Mouse (Mus musculus) limb, embryonic 14.5 days (tissue): ENCODE results near the gene Krt12. TPM values are rescaled to one million over a fixed set of nuclear protein-coding genes. Genes with fewer than 3 reads are reported as not detected.

Source experiments
- ATAC-seq: fragments of 200-750 bp; cut with Nextera tagmentation; 2 replicates; pipeline ENCODE4 v1.8.0; 2017; ENCODE audit warnings: low read depth, moderate number of reproducible peaks, moderate TSS enrichment; ENCODE audit not compliant: low FRiP score
- DNase-seq: peaks from one replicate; pipeline ENCODE4 v3.0.0-alpha.2; 2015; ENCODE audit warnings: low spot score
- H3K27ac ChIP-seq: fragments of 300-500 bp; sonication (generic); replicated peaks from 2 replicates; pipeline ENCODE4 v1.5.1; 2014; ENCODE audit warnings: low read depth, mild to moderate bottlenecking, low read length, moderate library complexity, mixed read lengths
- H3K27me3 ChIP-seq: fragments of 300-500 bp; sonication (generic); 2 replicates; pipeline ENCODE4 v1.6.1; 2014; ENCODE audit warnings: low read length, mixed read lengths; ENCODE audit not compliant: control insufficient read depth, insufficient read depth
- H3K36me3 ChIP-seq: fragments of 300-500 bp; sonication (generic); 2 replicates; pipeline ENCODE4 v1.6.1; 2014; ENCODE audit warnings: mild to moderate bottlenecking, low read length, moderate library complexity, mixed read lengths; ENCODE audit not compliant: control insufficient read depth, insufficient read depth
- H3K4me1 ChIP-seq: fragments of 300-500 bp; sonication (generic); 2 replicates; pipeline ENCODE4 v1.6.1; 2014; ENCODE audit warnings: antibody characterized with exemption, low read length, mixed read lengths; ENCODE audit not compliant: control insufficient read depth, insufficient read depth
- H3K4me2 ChIP-seq: fragments of 300-500 bp; sonication (generic); replicated peaks from 2 replicates; pipeline ENCODE4 v1.6.1; 2014; ENCODE audit warnings: low read depth, mild to moderate bottlenecking, low read length, moderate library complexity; ENCODE audit not compliant: severe bottlenecking
- H3K4me3 ChIP-seq: fragments of 300-500 bp; sonication (generic); replicated peaks from 2 replicates; pipeline ENCODE4 v1.5.1; 2014; ENCODE audit warnings: low read length
- H3K9ac ChIP-seq: fragments of 300-500 bp; sonication (generic); 2 replicates; pipeline ENCODE4 v1.6.1; 2014; ENCODE audit warnings: mild to moderate bottlenecking, low read depth, low read length, moderate library complexity; ENCODE audit not compliant: severe bottlenecking
- H3K9me3 ChIP-seq: fragments of 300-500 bp; sonication (generic); 2 replicates; pipeline ENCODE4 v1.6.1; 2016; ENCODE audit warnings: low read length; ENCODE audit not compliant: control insufficient read depth
- POLR2A ChIP-seq: fragments of 200-500 bp; IDR thresholded peaks from 2 replicates; pipeline ENCODE4 v1.8.0; 2012; ENCODE audit warnings: inconsistent platforms, mild to moderate bottlenecking, moderate library complexity, borderline replicate concordance; ENCODE audit not compliant: insufficient read depth, insufficient read length; ENCODE audit errors: extremely low read depth
- WGBS: fragments of 180-500 bp; shearing (Covaris S2); extraction: QIAGEN DNeasy Blood & Tissue Kit; methylation state at CpG from one replicate; pipeline ENCODE4 v1.1.7; 2014; 5-methylcytosine and 5-hydroxymethylcytosine counted together
- polyA plus RNA-seq, 2 experiments: library from polyadenylated mRNA; depleted of rRNA in 1 of 2; stranded (reverse) in 1 of 2; unstranded in 1 of 2; fragments of >200 nt; fragmentation: Nextera tagmentation in 1 of 2; extraction: Ambion mirVana in 1 of 2; gene quantifications; 2 replicates each; pipeline versions ENCODE4 v1.2.1 to v1.2.3; 2012 to 2014

Gene Krt12
- polyA plus RNA-seq, 2 experiments, result 0.03 TPM; not detected in 1

DNA sequence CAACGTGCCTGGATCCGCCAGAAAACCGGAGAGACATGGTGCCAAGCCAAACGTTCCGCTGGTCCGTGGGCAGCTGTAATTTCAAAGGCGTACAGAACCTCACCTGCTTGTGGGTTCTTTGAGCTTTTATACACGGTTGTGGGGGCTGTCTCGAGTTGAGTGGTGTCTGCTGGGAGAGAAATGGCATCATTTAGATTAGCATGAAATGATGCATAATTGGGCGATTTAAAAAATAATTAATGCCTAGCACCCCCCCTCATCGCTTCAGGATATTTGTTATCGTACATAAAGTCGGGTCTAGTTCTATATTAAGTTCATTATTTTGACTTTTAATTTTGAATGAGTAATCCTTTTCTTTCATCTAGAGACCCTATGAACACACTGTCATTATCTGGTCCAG lies 47.3 kb downstream of the Krt12 start, which contains the start of gene Krt28:
TSS of gene Krt28 (minus strand) at position 101 of the 400 bp plus-strand sequence.
- no peak within 1 kb of the TSS for H3K9ac ChIP-seq
- no peak within 1 kb of the TSS for H3K4me2 ChIP-seq
- H3K4me1 ChIP-seq, result no peaks in the 10 kb centered on the region
- no peak for ATAC-seq
- 77% methylated on average over 13 of the region's 13 CpGs for WGBS
- DNase-seq, result no peak
- no peaks in the 10 kb centered on the region for H3K36me3 ChIP-seq
- H3K27me3 ChIP-seq, result no peaks in the 10 kb centered on the region
- H3K9me3 ChIP-seq, result no peaks in the 10 kb centered on the region
- no peak within 1 kb of the TSS for H3K27ac ChIP-seq
- TF ChIP-seq POLR2A, result no peak
- H3K4me3 ChIP-seq, result no peak within 1 kb of the TSS

DNA sequence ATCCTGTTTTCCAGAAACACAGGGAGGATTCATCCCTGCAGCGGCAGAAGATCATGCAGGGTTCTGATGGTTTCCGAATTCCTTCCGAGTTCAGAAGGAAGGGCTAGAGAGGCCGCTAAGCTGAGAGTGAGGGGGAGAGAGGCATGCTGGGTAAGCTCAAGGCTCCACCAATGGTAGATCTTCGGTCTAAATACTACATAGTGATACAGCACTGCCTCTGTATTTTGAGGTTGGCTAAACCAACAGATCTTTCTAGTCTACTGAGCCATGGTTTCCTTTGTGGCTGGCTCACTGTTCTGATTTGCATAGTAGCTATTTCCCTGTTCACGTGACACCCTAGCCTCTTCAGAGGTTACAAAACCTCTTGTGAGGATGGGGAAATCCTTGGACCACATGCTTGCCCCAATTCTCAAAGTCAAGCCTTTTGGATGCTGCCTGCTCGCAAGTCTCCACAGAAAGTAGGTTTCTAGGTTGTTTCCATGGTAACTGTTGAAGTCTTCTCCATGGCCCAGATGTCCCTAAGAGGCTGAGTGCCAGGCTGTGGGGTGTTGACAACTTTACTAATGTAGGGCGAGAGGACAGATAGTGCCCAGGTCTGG lies 52.1 kb downstream of the Krt12 start:
- TF ChIP-seq POLR2A, result no peak
- H3K9ac ChIP-seq, result no peak overlapping the region
- no peaks in the 10 kb centered on the region for H3K4me1 ChIP-seq
- H3K4me3 ChIP-seq, result no peak overlapping the region
- no peaks in the 10 kb centered on the region for H3K27me3 ChIP-seq
- WGBS, result 83% methylated on average over 8 of the region's 8 CpGs
- DNase-seq (no peak), ATAC-seq (no peak)
- no peaks in the 10 kb centered on the region for H3K36me3 ChIP-seq
- no peak overlapping the region for H3K4me2 ChIP-seq
- no peak overlapping the region for H3K27ac ChIP-seq
- no peaks in the 10 kb centered on the region for H3K9me3 ChIP-seq

GRCm38 (mm10) chr11:99369229-99369628 lies 52.8 kb downstream of the Krt12 start:
- no peak overlapping the region for H3K9ac ChIP-seq
- DNase-seq, result peak; percentile 12
- no peak overlapping the region for H3K27ac ChIP-seq
- H3K4me2 ChIP-seq, result no peak overlapping the region
- H3K9me3 ChIP-seq, result no peaks in the 10 kb centered on the region
- TF ChIP-seq POLR2A, result no peak
- no peak for ATAC-seq
- no peaks in the 10 kb centered on the region for H3K27me3 ChIP-seq
- 8% methylated on average over 3 of the region's 3 CpGs for whole genome bisulfite sequencing
- no peaks in the 10 kb centered on the region for H3K36me3 ChIP-seq
- no peak overlapping the region for H3K4me3 ChIP-seq
- no peaks in the 10 kb centered on the region for H3K4me1 ChIP-seq

- H3K27ac ChIP-seq, result no peak overlapping the region
- no peaks in the 10 kb centered on the region for H3K27me3 ChIP-seq
- no peaks in the 10 kb centered on the region for H3K4me1 ChIP-seq
- ATAC-seq (no peak), DNase-seq (no peak)
- 49% methylated on average over 10 of the region's 10 CpGs for WGBS
- no peak overlapping the region for H3K9ac ChIP-seq
- TF ChIP-seq POLR2A, result no peak
- no peaks in the 10 kb centered on the region for H3K9me3 ChIP-seq
- no peak overlapping the region for H3K4me2 ChIP-seq
- no peak overlapping the region for H3K4me3 ChIP-seq
- H3K36me3 ChIP-seq, result no peaks in the 10 kb centered on the region
These were observed 55.3 kb downstream of the Krt12 start for GRCm38 (mm10) chr11:99366791-99367190.

Other genes starting within 250 kb of the Krt12 start
- gene Smarce1, start 191.2 kb downstream of the Krt12 start, polyA plus RNA-seq (2012; rRNA removed), result 106 and 180 TPM in 2 replicates
- gene Smarce1, start 191.2 kb downstream of the Krt12 start, polyA plus RNA-seq (2014; fragmentation: Nextera tagmentation; extraction: Ambion mirVana), result 154 and 166 TPM in 2 replicates
- gene Krt222, start 178.2 kb downstream of the Krt12 start, polyA plus RNA-seq (2012; rRNA removed), result 0.06 and 0.10 TPM in 2 replicates
- gene Krt222, start 178.2 kb downstream of the Krt12 start, polyA plus RNA-seq (2014; fragmentation: Nextera tagmentation; extraction: Ambion mirVana), result 0.06 and 0.36 TPM in 2 replicates
- 0.35 and 0.44 TPM in 2 replicates for gene Krt24, start 137.0 kb downstream of the Krt12 start, polyA plus RNA-seq (2012; rRNA removed)
- 0.35 TPM in 1 of 2 replicates, not detected in the other for gene Krt24, start 137.0 kb downstream of the Krt12 start, polyA plus RNA-seq (2014; fragmentation: Nextera tagmentation; extraction: Ambion mirVana)
- gene Krt25, start 99.3 kb downstream of the Krt12 start, polyA plus RNA-seq (2012; rRNA removed), result not detected in 2 replicates
- not detected in 2 replicates for gene Krt25, start 99.3 kb downstream of the Krt12 start, polyA plus RNA-seq (2014; fragmentation: Nextera tagmentation; extraction: Ambion mirVana)
- gene Krt26, start 84.3 kb downstream of the Krt12 start, polyA plus RNA-seq (2012; rRNA removed), result not detected in 2 replicates
- gene Krt26, start 84.3 kb downstream of the Krt12 start, polyA plus RNA-seq (2014; fragmentation: Nextera tagmentation; extraction: Ambion mirVana), result not detected in 2 replicates
- not detected in 2 replicates for gene Krt27, start 71.2 kb downstream of the Krt12 start, polyA plus RNA-seq (2012; rRNA removed)
- not detected in 2 replicates for gene Krt27, start 71.2 kb downstream of the Krt12 start, polyA plus RNA-seq (2014; fragmentation: Nextera tagmentation; extraction: Ambion mirVana)
- 0.16 and 0.22 TPM in 2 replicates for gene Krt28, start 47.4 kb downstream of the Krt12 start, polyA plus RNA-seq (2012; rRNA removed)
- gene Krt28, start 47.4 kb downstream of the Krt12 start, polyA plus RNA-seq (2014; fragmentation: Nextera tagmentation; extraction: Ambion mirVana), result 0.28 TPM in 1 of 2 replicates, not detected in the other
- gene Krt10, start 32.9 kb downstream of the Krt12 start, polyA plus RNA-seq (2012; rRNA removed), result 131 and 242 TPM in 2 replicates
- 119 and 176 TPM in 2 replicates for gene Krt10, start 32.9 kb downstream of the Krt12 start, polyA plus RNA-seq (2014; fragmentation: Nextera tagmentation; extraction: Ambion mirVana)
- gene Krt20, start 15.9 kb upstream of the Krt12 start, polyA plus RNA-seq (2012; rRNA removed), result 0.24 and 0.26 TPM in 2 replicates
- 0.26 and 0.37 TPM in 2 replicates for gene Krt20, start 15.9 kb upstream of the Krt12 start, polyA plus RNA-seq (2014; fragmentation: Nextera tagmentation; extraction: Ambion mirVana)
- gene Krt23, start 70.9 kb upstream of the Krt12 start, polyA plus RNA-seq (2012; rRNA removed), result 0.51 and 1.2 TPM in 2 replicates
- 2.7 and 3.7 TPM in 2 replicates for gene Krt23, start 70.9 kb upstream of the Krt12 start, polyA plus RNA-seq (2014; fragmentation: Nextera tagmentation; extraction: Ambion mirVana)
- not detected in 2 replicates for gene Krt39, start 99.1 kb upstream of the Krt12 start, polyA plus RNA-seq (2012; rRNA removed)
- not detected in 2 replicates for gene Krt39, start 99.1 kb upstream of the Krt12 start, polyA plus RNA-seq (2014; fragmentation: Nextera tagmentation; extraction: Ambion mirVana)
- not detected in 2 replicates for gene Krt40, start 120.9 kb upstream of the Krt12 start, polyA plus RNA-seq (2012; rRNA removed)
- gene Krt40, start 120.9 kb upstream of the Krt12 start, polyA plus RNA-seq (2014; fragmentation: Nextera tagmentation; extraction: Ambion mirVana), result not detected in 2 replicates
- 0.09 TPM in 1 of 2 replicates, not detected in the other for gene Krtap3-3, start 128.6 kb upstream of the Krt12 start, polyA plus RNA-seq (2012; rRNA removed)
- gene Krtap3-3, start 128.6 kb upstream of the Krt12 start, polyA plus RNA-seq (2014; fragmentation: Nextera tagmentation; extraction: Ambion mirVana), result not detected in 2 replicates
- gene Krtap3-2, start 134.6 kb upstream of the Krt12 start, polyA plus RNA-seq (2012; rRNA removed), result not detected in 2 replicates
- gene Krtap3-2, start 134.6 kb upstream of the Krt12 start, polyA plus RNA-seq (2014; fragmentation: Nextera tagmentation; extraction: Ambion mirVana), result not detected in 2 replicates
- not detected in 2 replicates for gene Gm11939, start 137.2 kb upstream of the Krt12 start, polyA plus RNA-seq (2012; rRNA removed)
- not detected in 2 replicates for gene Gm11939, start 137.2 kb upstream of the Krt12 start, polyA plus RNA-seq (2014; fragmentation: Nextera tagmentation; extraction: Ambion mirVana)
- not detected in 2 replicates for gene Krtap3-1, start 144.4 kb upstream of the Krt12 start, polyA plus RNA-seq (2012; rRNA removed)
- not detected in 2 replicates for gene Krtap3-1, start 144.4 kb upstream of the Krt12 start, polyA plus RNA-seq (2014; fragmentation: Nextera tagmentation; extraction: Ambion mirVana)
- not detected in 2 replicates for gene Krtap1-5, start 158.8 kb upstream of the Krt12 start, polyA plus RNA-seq (2012; rRNA removed)
- gene Krtap1-5, start 158.8 kb upstream of the Krt12 start, polyA plus RNA-seq (2014; fragmentation: Nextera tagmentation; extraction: Ambion mirVana), result not detected in 2 replicates
- gene Krtap1-4, start 161.4 kb upstream of the Krt12 start, polyA plus RNA-seq (2012; rRNA removed), result not detected in 2 replicates
- gene Krtap1-4, start 161.4 kb upstream of the Krt12 start, polyA plus RNA-seq (2014; fragmentation: Nextera tagmentation; extraction: Ambion mirVana), result not detected in 2 replicates
- not detected in 2 replicates for gene Krtap1-3, start 169.1 kb upstream of the Krt12 start, polyA plus RNA-seq (2012; rRNA removed)
- not detected in 2 replicates for gene Krtap1-3, start 169.1 kb upstream of the Krt12 start, polyA plus RNA-seq (2014; fragmentation: Nextera tagmentation; extraction: Ambion mirVana)
- gene Krtap9-3, start 175.8 kb upstream of the Krt12 start, polyA plus RNA-seq (2012; rRNA removed), result not detected in 2 replicates
- not detected in 2 replicates for gene Krtap9-3, start 175.8 kb upstream of the Krt12 start, polyA plus RNA-seq (2014; fragmentation: Nextera tagmentation; extraction: Ambion mirVana)
- not detected in 2 replicates for gene Gm11938, start 181.0 kb upstream of the Krt12 start, polyA plus RNA-seq (2012; rRNA removed)
- gene Gm11938, start 181.0 kb upstream of the Krt12 start, polyA plus RNA-seq (2014; fragmentation: Nextera tagmentation; extraction: Ambion mirVana), result not detected in 2 replicates
- not detected in 2 replicates for gene Gm11937, start 187.9 kb upstream of the Krt12 start, polyA plus RNA-seq (2012; rRNA removed)
- gene Gm11937, start 187.9 kb upstream of the Krt12 start, polyA plus RNA-seq (2014; fragmentation: Nextera tagmentation; extraction: Ambion mirVana), result not detected in 2 replicates
- not detected in 2 replicates for gene Krtap2-4, start 192.6 kb upstream of the Krt12 start, polyA plus RNA-seq (2012; rRNA removed)
- gene Krtap2-4, start 192.6 kb upstream of the Krt12 start, polyA plus RNA-seq (2014; fragmentation: Nextera tagmentation; extraction: Ambion mirVana), result not detected in 2 replicates
- not detected in 2 replicates for gene Gm11562, start 198.2 kb upstream of the Krt12 start, polyA plus RNA-seq (2012; rRNA removed)
- gene Gm11562, start 198.2 kb upstream of the Krt12 start, polyA plus RNA-seq (2014; fragmentation: Nextera tagmentation; extraction: Ambion mirVana), result not detected in 2 replicates
- gene Krtap4-1, start 206.0 kb upstream of the Krt12 start, polyA plus RNA-seq (2012; rRNA removed), result not detected in 2 replicates
- not detected in 2 replicates for gene Krtap4-1, start 206.0 kb upstream of the Krt12 start, polyA plus RNA-seq (2014; fragmentation: Nextera tagmentation; extraction: Ambion mirVana)
- not detected in 2 replicates for gene Krtap4-2, start 212.8 kb upstream of the Krt12 start, polyA plus RNA-seq (2012; rRNA removed)
- gene Krtap4-2, start 212.8 kb upstream of the Krt12 start, polyA plus RNA-seq (2014; fragmentation: Nextera tagmentation; extraction: Ambion mirVana), result not detected in 2 replicates
- gene Krtap4-7, start 221.8 kb upstream of the Krt12 start, polyA plus RNA-seq (2012; rRNA removed), result not detected in 2 replicates
- not detected in 2 replicates for gene Krtap4-7, start 221.8 kb upstream of the Krt12 start, polyA plus RNA-seq (2014; fragmentation: Nextera tagmentation; extraction: Ambion mirVana)
- not detected in 2 replicates for gene Gm11555, start 228.0 kb upstream of the Krt12 start, polyA plus RNA-seq (2012; rRNA removed)
- gene Gm11555, start 228.0 kb upstream of the Krt12 start, polyA plus RNA-seq (2014; fragmentation: Nextera tagmentation; extraction: Ambion mirVana), result not detected in 2 replicates
- not detected in 2 replicates for gene Gm11563, start 236.7 kb upstream of the Krt12 start, polyA plus RNA-seq (2012; rRNA removed)
- gene Gm11563, start 236.7 kb upstream of the Krt12 start, polyA plus RNA-seq (2014; fragmentation: Nextera tagmentation; extraction: Ambion mirVana), result not detected in 2 replicates
- gene Krtap4-6, start 243.7 kb upstream of the Krt12 start, polyA plus RNA-seq (2012; rRNA removed), result not detected in 2 replicates
- not detected in 2 replicates for gene Krtap4-6, start 243.7 kb upstream of the Krt12 start, polyA plus RNA-seq (2014; fragmentation: Nextera tagmentation; extraction: Ambion mirVana)